Mouse (Mus musculus) liver, embryonic 14.5 days (tissue): ENCODE measurements at regions not wholly inside any gene's neighbourhood (a gene's known extent, or its start where the extent isn't known, plus 50 kb on each side); places are given as distances from the start of the nearest gene placed in this dataset.

Experiments
- CTCF ChIP-seq: IDR thresholded peaks from 2 replicates; pipeline ENCODE4 v1.5.1; 2016; ENCODE audit warnings: antibody characterized with exemption, low read depth, control low read depth
- EP300 ChIP-seq: IDR thresholded peaks from 2 replicates; pipeline ENCODE4 v1.6.1; 2016; ENCODE audit warnings: antibody characterized with exemption, low read depth

DNA sequence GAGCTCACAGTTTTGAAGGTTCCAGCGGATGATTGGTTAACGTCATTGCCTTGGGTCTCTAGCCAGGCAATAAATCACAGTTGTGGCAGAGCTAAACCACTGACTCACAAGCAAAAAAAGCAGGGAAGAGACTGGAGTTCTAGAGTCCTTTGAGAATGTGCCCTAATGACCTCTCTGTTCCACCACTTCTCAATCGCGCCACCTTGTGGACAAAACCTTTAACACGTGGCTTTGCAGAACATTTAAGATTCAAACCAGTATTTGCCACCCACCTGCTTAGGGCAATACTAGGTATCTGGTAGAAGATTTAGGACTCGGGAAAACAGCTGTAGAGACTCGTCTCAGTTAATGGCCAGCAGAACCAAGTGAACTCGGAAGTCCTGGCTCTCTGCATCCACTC is 254.8 kb upstream of the Gjb5 start:
- TF ChIP-seq CTCF (peak; percentile 35; the same call in 1 of the 2 replicates), EP300 (no peak)
